Mouse (Mus musculus) MEL (cell line): ENCODE measurements at regions not wholly inside any gene's neighbourhood (a gene's known extent, or its start where the extent isn't known, plus 50 kb on each side); places are given as distances from the start of the nearest gene placed in this dataset.

ENCODE experiments used
- DNase-seq: peaks from one replicate; pipeline ENCODE4 v3.0.0; 2011; ENCODE audit warnings: low read depth, low spot score
- H3K27ac ChIP-seq: 2 replicates; pipeline ENCODE4 v1.5.1; 2012; ENCODE audit warnings: low read depth, mild to moderate bottlenecking, control low read depth, low read length, moderate library complexity; ENCODE audit not compliant: control insufficient read depth
- H3K27me3 ChIP-seq, 2 experiments: fragments of 150-350 bp in 1 of 2; sonication (generic) in 1 of 2; 2 replicates each; pipeline ENCODE4 v1.6.1; 2012; ENCODE audit warnings: low read length in 2 of 2, mild to moderate bottlenecking in 2 of 2, improper control_type of control experiment in 1 of 2, moderate library complexity in 1 of 2; ENCODE audit not compliant: insufficient read depth in 2 of 2, control insufficient read depth in 1 of 2
- H3K36me3 ChIP-seq, 2 experiments: 2 replicates each; pipeline ENCODE4 v1.6.1; 2012 to 2014; ENCODE audit warnings: low read length in 2 of 2, improper control_type of control experiment in 1 of 2, inconsistent platforms in 1 of 2, mild to moderate bottlenecking in 1 of 2; ENCODE audit not compliant: insufficient read depth in 2 of 2, control insufficient read depth in 1 of 2
- H3K4me1 ChIP-seq, 2 experiments: fragments of 150-350 bp in 1 of 2; sonication (generic) in 1 of 2; 2 replicates each; pipeline ENCODE4 v1.6.1; 2012; ENCODE audit warnings: low read length in 2 of 2, improper control_type of control experiment in 1 of 2, mild to moderate bottlenecking in 1 of 2; ENCODE audit not compliant: insufficient read depth in 2 of 2, control insufficient read depth in 1 of 2
- H3K4me3 ChIP-seq, 2 experiments: fragments of 150-350 bp in 1 of 2; sonication (generic) in 1 of 2; 2 replicates each; pipeline ENCODE4 v1.5.1; 2012; ENCODE audit warnings: low read depth in 2 of 2, low read length in 2 of 2, mild to moderate bottlenecking in 2 of 2, moderate library complexity in 2 of 2, control low read depth in 1 of 2, improper control_type of control experiment in 1 of 2; ENCODE audit not compliant: control insufficient read depth in 1 of 2, insufficient read depth in 1 of 2
- H3K79me2 ChIP-seq: 2 replicates; pipeline ENCODE4 v1.6.1; 2012; ENCODE audit warnings: mild to moderate bottlenecking, low read length, moderate library complexity; ENCODE audit not compliant: control insufficient read depth, poor library complexity, insufficient read depth
- H3K9ac ChIP-seq: 2 replicates; pipeline ENCODE4 v1.6.1; 2012; ENCODE audit warnings: low read depth, mild to moderate bottlenecking, control low read depth, low read length, moderate library complexity; ENCODE audit not compliant: control insufficient read depth, poor library complexity, severe bottlenecking
- H3K9me3 ChIP-seq: fragments of 150-350 bp; sonication (generic); replicated peaks from 2 replicates; pipeline ENCODE4 v1.6.1; 2012; ENCODE audit warnings: mild to moderate bottlenecking, low read length, improper control_type of control experiment, moderate library complexity; ENCODE audit not compliant: insufficient read depth
- ELF1 ChIP-seq: IDR thresholded peaks from 2 replicates; pipeline ENCODE4 v1.6.1; 2014; ENCODE audit warnings: low read depth, mild to moderate bottlenecking, inconsistent platforms, low read length, improper control_type of control experiment, moderate library complexity
- ETS1 ChIP-seq: IDR thresholded peaks from 2 replicates; pipeline ENCODE4 v1.6.1; 2012; ENCODE audit warnings: low read depth, mild to moderate bottlenecking, inconsistent platforms, low read length, improper control_type of control experiment, moderate library complexity
- GABPA ChIP-seq: IDR thresholded peaks from 2 replicates; pipeline ENCODE4 v1.6.1; 2012; ENCODE audit warnings: low read depth, mild to moderate bottlenecking, inconsistent platforms, low read length, improper control_type of control experiment, moderate library complexity
- KAT2A ChIP-seq: conservative IDR thresholded peaks from 2 replicates; pipeline ENCODE4 v1.6.1; 2012; ENCODE audit warnings: low read depth, low read length, improper control_type of control experiment, inconsistent platforms
- MAFK ChIP-seq: IDR thresholded peaks from 2 replicates; pipeline ENCODE4 v1.6.1; 2011; ENCODE audit warnings: low read depth, mild to moderate bottlenecking, low read length, improper control_type of control experiment, borderline replicate concordance
- MAX ChIP-seq: IDR thresholded peaks from 2 replicates; pipeline ENCODE4 v1.6.1; 2011; ENCODE audit warnings: low read length, improper control_type of control experiment
- MAZ ChIP-seq: IDR thresholded peaks from 2 replicates; pipeline ENCODE4 v1.6.1; 2012; ENCODE audit warnings: low read depth, mild to moderate bottlenecking, inconsistent platforms, low read length, improper control_type of control experiment
- MYB ChIP-seq: IDR thresholded peaks from 2 replicates; pipeline ENCODE4 v1.6.1; 2011; ENCODE audit warnings: mild to moderate bottlenecking, low read depth, low read length, improper control_type of control experiment
- MYC ChIP-seq: IDR thresholded peaks from 2 replicates; pipeline ENCODE4 v1.6.1; 2011; ENCODE audit warnings: low read depth, mild to moderate bottlenecking, low read length, improper control_type of control experiment, moderate library complexity
- NELFE ChIP-seq: IDR thresholded peaks from 2 replicates; pipeline ENCODE4 v1.6.1; 2011; ENCODE audit warnings: low read depth, low read length, improper control_type of control experiment
- POLR2A ChIP-seq, 2 experiments: IDR thresholded peaks; 2 replicates each; pipeline ENCODE4 v1.6.1; 2011 to 2012; ENCODE audit warnings: low read length in 2 of 2, mild to moderate bottlenecking in 2 of 2, control low read depth in 1 of 2, improper control_type of control experiment in 1 of 2, low read depth in 1 of 2, moderate library complexity in 1 of 2; ENCODE audit not compliant: control insufficient read depth in 1 of 2, insufficient read depth in 1 of 2, poor library complexity in 1 of 2
- SMC3 ChIP-seq: IDR thresholded peaks from 2 replicates; pipeline ENCODE4 v1.6.1; 2011; ENCODE audit warnings: low read depth, low read length, improper control_type of control experiment
- TAL1 ChIP-seq: IDR thresholded peaks from 2 replicates; pipeline ENCODE4 v1.6.1; 2012; ENCODE audit warnings: mild to moderate bottlenecking, inconsistent platforms, low read length, moderate library complexity, mixed read lengths
- TBP ChIP-seq: IDR thresholded peaks from 2 replicates; pipeline ENCODE4 v1.8.0; 2011; ENCODE audit warnings: low read depth, low read length, improper control_type of control experiment
- TCF12 ChIP-seq: IDR thresholded peaks from 2 replicates; pipeline ENCODE4 v1.6.1; 2014; ENCODE audit warnings: low read depth, mild to moderate bottlenecking, inconsistent platforms, low read length, improper control_type of control experiment, moderate library complexity
- UBTF ChIP-seq: IDR thresholded peaks from 2 replicates; pipeline ENCODE4 v1.6.1; 2012; ENCODE audit warnings: low read depth, mild to moderate bottlenecking, inconsistent platforms, low read length, improper control_type of control experiment, moderate library complexity, borderline replicate concordance; ENCODE audit not compliant: insufficient read depth
- USF1 ChIP-seq: IDR thresholded peaks from 2 replicates; pipeline ENCODE4 v1.6.1; 2014; ENCODE audit warnings: low read depth, mild to moderate bottlenecking, inconsistent platforms, low read length, improper control_type of control experiment, moderate library complexity
- ZC3H11A ChIP-seq: IDR thresholded peaks from 2 replicates; pipeline ENCODE4 v1.6.1; 2012; ENCODE audit warnings: low read depth, mild to moderate bottlenecking, inconsistent platforms, low read length, improper control_type of control experiment
- ZKSCAN1 ChIP-seq: IDR thresholded peaks from 2 replicates; pipeline ENCODE4 v1.6.1; 2012; ENCODE audit warnings: low read depth, mild to moderate bottlenecking, inconsistent platforms, low read length, improper control_type of control experiment, moderate library complexity
- ZMIZ1 ChIP-seq: IDR thresholded peaks from 2 replicates; pipeline ENCODE4 v1.6.1; 2012; ENCODE audit warnings: low read depth, mild to moderate bottlenecking, inconsistent platforms, low read length, improper control_type of control experiment, moderate library complexity
- ZNF384 ChIP-seq: IDR thresholded peaks from 2 replicates; pipeline ENCODE4 v1.6.1; 2012; ENCODE audit warnings: low read depth, mild to moderate bottlenecking, inconsistent platforms, low read length, improper control_type of control experiment

DNA sequence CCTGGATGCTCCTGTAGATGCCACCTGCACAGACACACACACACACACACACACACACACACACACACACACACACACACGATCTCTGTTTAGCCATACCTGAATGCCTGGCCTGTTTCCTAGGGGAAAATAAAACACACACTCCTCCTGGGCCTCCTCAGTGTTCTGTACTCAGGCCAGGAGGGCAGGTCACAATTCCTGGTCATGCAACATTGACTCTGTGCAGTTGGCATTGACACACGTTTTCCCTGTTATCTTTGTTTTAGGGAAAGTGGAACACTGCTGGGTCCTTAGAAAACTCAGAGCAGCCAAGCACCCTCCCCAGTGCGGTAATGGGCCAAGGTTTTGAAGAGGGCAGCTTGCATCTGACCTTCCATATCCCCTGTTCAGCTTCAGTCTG is 246.7 kb downstream of the H2al1j start:
- no peak for DNase-seq
- no peaks in the 10 kb centered on the region for H3K79me2 ChIP-seq
- TF ChIP-seq POLR2A (IDR thresholded peaks at IDR 0.05; ENCODE audit: control insufficient read depth in 1 of 2, insufficient read depth in 1 of 2, low read depth in 1 of 2, low read length in 2 of 2, poor library complexity in 1 of 2) (no peak), MAFK (no peak), USF1 (no peak), MAZ (no peak), ZMIZ1 (no peak), ETS1 (no peak), ZC3H11A (no peak), SMC3 (no peak), MYC (no peak), TCF12 (no peak), ZKSCAN1 (no peak), TAL1 (no peak), GABPA (no peak), TBP (no peak), UBTF (no peak), MYB (no peak), ZNF384 (no peak)
- H3K9ac ChIP-seq: no peak overlapping the region
- no peaks in the 10 kb centered on the region for H3K9me3 ChIP-seq
- H3K4me1 ChIP-seq: no peaks in the 10 kb centered on the region
- H3K27ac ChIP-seq: no peak overlapping the region
- no peaks in the 10 kb centered on the region for H3K36me3 ChIP-seq
- no peak overlapping the region for H3K4me3 ChIP-seq
- H3K27me3 ChIP-seq: no peaks in the 10 kb centered on the region; a peak in 1 of 4 replicates

DNA sequence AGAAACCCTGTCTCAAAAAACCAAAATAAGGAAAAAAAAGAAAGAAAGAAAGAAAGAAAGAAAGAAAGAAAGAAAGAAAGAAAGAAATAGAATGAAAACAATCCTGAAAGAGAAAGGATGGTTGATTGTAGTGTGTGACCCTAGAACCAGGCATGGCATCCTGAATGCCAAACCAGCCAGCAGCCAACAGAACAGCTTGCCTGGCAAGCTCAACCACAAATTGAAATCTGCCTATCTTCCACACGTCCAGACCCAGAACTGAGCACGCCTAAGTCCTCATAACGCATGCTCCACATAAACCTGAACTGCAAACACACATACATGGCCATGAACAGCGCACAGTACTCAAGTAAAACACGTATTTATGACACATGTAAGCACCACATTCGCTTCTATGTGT is 247.9 kb downstream of the H2al1j start:
- no peaks in the 10 kb centered on the region for H3K4me1 ChIP-seq
- TF ChIP-seq MYB: no peak
- TF ChIP-seq ETS1: no peak
- TF ChIP-seq MAZ: no peak
- TF ChIP-seq ZKSCAN1: no peak
- TF ChIP-seq UBTF: no peak
- TF ChIP-seq MAX: no peak
- no peak for TF ChIP-seq KAT2A
- TF ChIP-seq ELF1: no peak
- TF ChIP-seq NELFE: no peak

More for the DNA sequence above, 247.9 kb downstream of the H2al1j start:
- Histone ChIP-seq H3K27ac (no peak overlapping the region), H3K36me3 (no peaks in the 10 kb centered on the region), H3K9ac (no peak overlapping the region), H3K9me3 (no peaks in the 10 kb centered on the region), H3K79me2 (no peaks in the 10 kb centered on the region), H3K27me3 (no peaks in the 10 kb centered on the region; a peak in 1 of 4 replicates), H3K4me3 (no peak overlapping the region)
- no peak for DNase-seq
